Mouse (Mus musculus): Measurements from ENCODE around the gene Nectin2. TPM values are rescaled to one million over a fixed set of nuclear protein-coding genes. Genes with fewer than 3 reads are reported as not detected.

Gene Nectin2
- polyA plus RNA-seq, 1 experiment = 12.7 TPM

GRCm38 (mm10) chr7:19746426-19747201 lies 3.7 kb downstream of the Nectin2 start:
- TF ChIP-seq POLR2A (IDR thresholded peaks at IDR 0.05; ENCODE audit: borderline replicate concordance, low read depth, low read length) (no peak), CTCF (IDR thresholded peaks at IDR 0.05; ENCODE audit: low read depth, low read length) (no peak)
- Histone ChIP-seq H3K27ac (ENCODE audit: insufficient read depth, low read depth, low read length) (no peak overlapping the region), H3K4me3 (ENCODE audit: insufficient read depth, low read length) (no peak overlapping the region), H3K4me1 (ENCODE audit: control insufficient read depth, insufficient read depth, low read length) (peaks cover 33% of the 10 kb centered on the region)

- Histone ChIP-seq H3K4me1 (ENCODE audit: control insufficient read depth, insufficient read depth, low read length) (peaks cover 32% of the 10 kb centered on the region), H3K4me3 (ENCODE audit: insufficient read depth, low read length) (no peak overlapping the region), H3K27ac (ENCODE audit: insufficient read depth, low read depth, low read length) (no peak overlapping the region)
- no peak for TF ChIP-seq CTCF (IDR thresholded peaks at IDR 0.05; ENCODE audit: low read depth, low read length)
Measured at GRCm38 (mm10) chr7:19745971-19746370, 4.3 kb downstream of the Nectin2 start.

- Histone ChIP-seq H3K4me1 (ENCODE audit: control insufficient read depth, insufficient read depth, low read length) (peaks cover 30% of the 10 kb centered on the region), H3K27ac (ENCODE audit: insufficient read depth, low read depth, low read length) (no peak overlapping the region), H3K4me3 (ENCODE audit: insufficient read depth, low read length) (no peak overlapping the region)
- TF ChIP-seq CTCF (IDR thresholded peaks at IDR 0.05; ENCODE audit: low read depth, low read length) (no peak), POLR2A (IDR thresholded peaks at IDR 0.05; ENCODE audit: borderline replicate concordance, low read depth, low read length) (no peak)
Measured at GRCm38 (mm10) chr7:19744590-19745385, 5.5 kb downstream of the Nectin2 start.

- Histone ChIP-seq H3K4me3 (ENCODE audit: insufficient read depth, low read length) (no peak overlapping the region), H3K27ac (ENCODE audit: insufficient read depth, low read depth, low read length) (no peak overlapping the region), H3K4me1 (ENCODE audit: control insufficient read depth, insufficient read depth, low read length) (peaks cover 29% of the 10 kb centered on the region)
- TF ChIP-seq CTCF (IDR thresholded peaks at IDR 0.05; ENCODE audit: low read depth, low read length) (no peak), POLR2A (IDR thresholded peaks at IDR 0.05; ENCODE audit: borderline replicate concordance, low read depth, low read length) (no peak)
Measured at GRCm38 (mm10) chr7:19743791-19744190, 6.5 kb downstream of the Nectin2 start.

- H3K27ac ChIP-seq (ENCODE audit: insufficient read depth, low read depth, low read length) = no peak overlapping the region
- peaks cover 20% of the 10 kb centered on the region for H3K4me1 ChIP-seq (ENCODE audit: control insufficient read depth, insufficient read depth, low read length)
- TF ChIP-seq POLR2A (IDR thresholded peaks at IDR 0.05; ENCODE audit: borderline replicate concordance, low read depth, low read length) (no peak), CTCF (IDR thresholded peaks at IDR 0.05; ENCODE audit: low read depth, low read length) (no peak)
- H3K4me3 ChIP-seq (ENCODE audit: insufficient read depth, low read length) = no peak overlapping the region
Measured at GRCm38 (mm10) chr7:19742468-19742867, 7.8 kb downstream of the Nectin2 start.

GRCm38 (mm10) chr7:19741329-19742031 lies 8.8 kb downstream of the Nectin2 start:
- Histone ChIP-seq H3K4me3 (ENCODE audit: insufficient read depth, low read length) (no peak overlapping the region), H3K27ac (ENCODE audit: insufficient read depth, low read depth, low read length) (no peak overlapping the region), H3K4me1 (ENCODE audit: control insufficient read depth, insufficient read depth, low read length) (peaks cover 13% of the 10 kb centered on the region)
- TF ChIP-seq POLR2A (IDR thresholded peaks at IDR 0.05; ENCODE audit: borderline replicate concordance, low read depth, low read length) (no peak), CTCF (IDR thresholded peaks at IDR 0.05; ENCODE audit: low read depth, low read length) (no peak)

GRCm38 (mm10) chr7:19740269-19740668 lies 10.0 kb downstream of the Nectin2 start:
- Histone ChIP-seq H3K27ac (ENCODE audit: insufficient read depth, low read depth, low read length) (no peak overlapping the region), H3K4me1 (ENCODE audit: control insufficient read depth, insufficient read depth, low read length) (peaks cover 13% of the 10 kb centered on the region), H3K4me3 (ENCODE audit: insufficient read depth, low read length) (no peak overlapping the region)
- TF ChIP-seq POLR2A (IDR thresholded peaks at IDR 0.05; ENCODE audit: borderline replicate concordance, low read depth, low read length) (no peak), CTCF (IDR thresholded peaks at IDR 0.05; ENCODE audit: low read depth, low read length) (no peak)

- Histone ChIP-seq H3K27ac (ENCODE audit: insufficient read depth, low read depth, low read length) (no peak overlapping the region), H3K4me1 (ENCODE audit: control insufficient read depth, insufficient read depth, low read length) (0 out of 2 replicates have a peak, but pooled peaks cover 7% of the 10 kb centered on the region), H3K4me3 (ENCODE audit: insufficient read depth, low read length) (no peak overlapping the region)
- TF ChIP-seq POLR2A (IDR thresholded peaks at IDR 0.05; ENCODE audit: borderline replicate concordance, low read depth, low read length) (no peak), CTCF (IDR thresholded peaks at IDR 0.05; ENCODE audit: low read depth, low read length) (no peak)
Measured at GRCm38 (mm10) chr7:19738771-19739170, 11.5 kb downstream of the Nectin2 start.

GRCm38 (mm10) chr7:19736389-19737057 lies 13.8 kb downstream of the Nectin2 start:
- H3K4me3 ChIP-seq (ENCODE audit: insufficient read depth, low read length) = no peak overlapping the region
- no peak for TF ChIP-seq CTCF (IDR thresholded peaks at IDR 0.05; ENCODE audit: low read depth, low read length)
- no peak for TF ChIP-seq POLR2A (IDR thresholded peaks at IDR 0.05; ENCODE audit: borderline replicate concordance, low read depth, low read length)
- H3K4me1 ChIP-seq (ENCODE audit: control insufficient read depth, insufficient read depth, low read length) = 0 out of 2 replicates have a peak, but pooled peaks cover 7% of the 10 kb centered on the region
- H3K27ac ChIP-seq (ENCODE audit: insufficient read depth, low read depth, low read length) = no peak overlapping the region
